Mouse (Mus musculus) forebrain, embryonic 14.5 days (tissue): ENCODE measurements at regions not wholly inside any gene's neighbourhood (a gene's known extent, or its start where the extent isn't known, plus 50 kb on each side); places are given as distances from the start of the nearest gene placed in this dataset.

Experiments
- ATAC-seq: fragments of 200-750 bp; cut with Nextera tagmentation; 2 replicates; pipeline ENCODE4 v1.8.0; 2017; ENCODE audit warnings: mild to moderate bottlenecking, moderate library complexity
- DNase-seq: peaks from one replicate; pipeline ENCODE4 v3.0.0-alpha.2; 2015; ENCODE audit warnings: low spot score
- H3K27ac ChIP-seq: fragments of 300-500 bp; sonication (generic); 2 replicates; pipeline ENCODE4 v1.5.1; 2014; ENCODE audit warnings: low read depth, mild to moderate bottlenecking, control low read depth, low read length, moderate library complexity
- H3K27me3 ChIP-seq: fragments of 300-500 bp; sonication (generic); replicated peaks from 2 replicates; pipeline ENCODE4 v1.6.1; 2014; ENCODE audit warnings: low read length, control low read depth, mixed read lengths; ENCODE audit not compliant: control insufficient read depth, insufficient read depth
- H3K36me3 ChIP-seq: fragments of 300-500 bp; sonication (generic); 2 replicates; pipeline ENCODE4 v1.6.1; 2014; ENCODE audit warnings: low read length, control low read depth; ENCODE audit not compliant: control insufficient read depth, insufficient read depth
- H3K4me1 ChIP-seq: fragments of 300-500 bp; sonication (generic); 2 replicates; pipeline ENCODE4 v1.6.1; 2014; ENCODE audit warnings: antibody characterized with exemption, low read length, control low read depth; ENCODE audit not compliant: control insufficient read depth, insufficient read depth
- H3K4me2 ChIP-seq: fragments of 300-500 bp; sonication (generic); 2 replicates; pipeline ENCODE4 v1.6.1; 2014; ENCODE audit warnings: mild to moderate bottlenecking, control low read depth, low read length
- H3K4me3 ChIP-seq: fragments of 300-500 bp; sonication (generic); 2 replicates; pipeline ENCODE4 v1.5.1; 2014; ENCODE audit warnings: low read depth, low read length, control low read depth
- H3K9ac ChIP-seq: fragments of 300-500 bp; sonication (generic); 2 replicates; pipeline ENCODE4 v1.6.1; 2014; ENCODE audit warnings: mild to moderate bottlenecking, low read length, control low read depth, moderate library complexity
- H3K9me3 ChIP-seq: fragments of 300-500 bp; sonication (generic); replicated peaks from 2 replicates; pipeline ENCODE4 v1.6.1; 2016; ENCODE audit warnings: low read length, control low read depth, mixed read lengths; ENCODE audit not compliant: control insufficient read depth
- WGBS: fragments of 180-500 bp; shearing (Covaris S2); extraction: QIAGEN DNeasy Blood & Tissue Kit; methylation state at CpG from one replicate; pipeline ENCODE4 v1.1.7; 2014; 5-methylcytosine and 5-hydroxymethylcytosine counted together

DNA sequence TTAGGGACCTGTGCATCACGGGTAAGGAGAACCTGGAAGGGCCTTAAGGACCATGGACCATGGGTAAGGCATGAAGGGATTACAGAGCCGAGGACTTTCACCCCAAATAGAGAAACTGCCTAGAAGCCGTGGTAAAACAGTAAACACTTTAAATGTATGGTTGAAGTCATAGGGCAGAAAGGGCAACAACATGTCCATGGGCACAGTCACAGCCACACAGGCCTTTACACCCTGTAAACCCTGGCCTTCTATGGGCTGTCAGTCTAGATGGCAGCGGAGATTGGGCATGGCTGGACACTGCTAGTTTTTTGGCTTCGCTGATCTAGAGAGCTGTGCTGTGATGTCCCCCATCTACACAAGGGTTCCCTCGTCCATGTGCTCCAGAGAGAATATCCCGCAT, 127.4 kb downstream of the Tex29 start:
- ATAC-seq (no peak), DNase-seq (no peak)
- Histone ChIP-seq H3K36me3 (no peaks in the 10 kb centered on the region), H3K4me3 (no peak overlapping the region), H3K27me3 (no peaks in the 10 kb centered on the region), H3K4me2 (no peak overlapping the region), H3K9me3 (no peaks in the 10 kb centered on the region), H3K9ac (no peak overlapping the region), H3K27ac (no peak overlapping the region), H3K4me1 (no peaks in the 10 kb centered on the region)
- 96% methylated on average over 7 of the region's 7 CpGs for WGBS

DNA sequence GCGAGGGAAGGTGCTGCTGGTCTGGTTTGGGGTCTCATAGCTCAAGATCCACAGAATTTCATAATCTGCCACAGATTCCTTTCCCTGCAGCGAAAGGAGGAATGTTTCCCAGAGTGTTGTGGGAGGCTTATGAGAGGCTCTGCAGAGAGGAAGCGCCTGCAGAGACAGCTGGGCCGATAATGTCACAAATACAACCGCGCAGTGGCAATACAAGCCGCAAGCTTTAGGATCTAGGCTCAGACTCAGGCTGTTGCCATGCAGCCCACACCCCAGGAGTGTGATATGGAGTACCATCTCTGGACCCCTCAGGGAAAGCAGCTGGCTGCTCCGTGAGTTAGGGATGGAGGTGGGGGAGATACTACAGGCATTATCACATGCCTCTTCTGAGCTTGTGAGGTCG, 130.2 kb downstream of the Tex29 start:
- DNase-seq: no peak
- Histone ChIP-seq H3K9me3 (no peaks in the 10 kb centered on the region), H3K27ac (no peak overlapping the region), H3K4me1 (peaks cover 2% of the 10 kb centered on the region; the same call in 1 of the 2 replicates), H3K9ac (no peak overlapping the region), H3K36me3 (no peaks in the 10 kb centered on the region), H3K4me3 (no peak overlapping the region), H3K4me2 (no peak overlapping the region), H3K27me3 (no peaks in the 10 kb centered on the region)
- ATAC-seq: no peak
- 88% methylated on average over 9 of the region's 9 CpGs for WGBS

DNA sequence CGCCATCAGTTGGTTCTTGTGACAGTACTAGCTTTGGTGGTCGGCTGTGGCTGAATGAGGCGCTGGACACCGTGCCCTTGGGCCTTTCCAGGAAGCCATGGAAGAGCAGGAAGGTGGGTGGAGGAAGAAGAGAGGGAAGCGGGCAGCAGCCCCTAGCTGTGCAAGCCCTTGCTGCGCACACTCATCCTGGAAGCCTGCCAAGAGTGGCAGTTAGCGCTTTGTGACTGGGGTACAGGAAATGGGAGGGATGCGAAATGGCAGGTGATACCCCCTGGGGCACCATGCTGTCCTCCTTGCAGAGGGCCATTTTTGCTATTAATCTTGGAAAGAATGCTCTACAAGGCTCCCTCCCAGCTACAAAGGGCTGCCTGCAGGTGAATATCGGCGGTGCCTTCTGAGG, 133.2 kb downstream of the Tex29 start:
- ATAC-seq (peak; percentile 32; the same call in 1 of the 2 replicates), DNase-seq (peak; percentile 66)
- 56% methylated on average over 10 of the region's 10 CpGs for WGBS
- no peaks in the 10 kb centered on the region for H3K36me3 ChIP-seq
- no peak overlapping the region for H3K9ac ChIP-seq
- no peak overlapping the region for H3K4me2 ChIP-seq
- H3K27ac ChIP-seq: no peak overlapping the region
- no peaks in the 10 kb centered on the region for H3K9me3 ChIP-seq
- H3K4me1 ChIP-seq: peaks cover 2% of the 10 kb centered on the region; the same call in 1 of the 2 replicates
- H3K27me3 ChIP-seq: no peaks in the 10 kb centered on the region
- no peak overlapping the region for H3K4me3 ChIP-seq

DNA sequence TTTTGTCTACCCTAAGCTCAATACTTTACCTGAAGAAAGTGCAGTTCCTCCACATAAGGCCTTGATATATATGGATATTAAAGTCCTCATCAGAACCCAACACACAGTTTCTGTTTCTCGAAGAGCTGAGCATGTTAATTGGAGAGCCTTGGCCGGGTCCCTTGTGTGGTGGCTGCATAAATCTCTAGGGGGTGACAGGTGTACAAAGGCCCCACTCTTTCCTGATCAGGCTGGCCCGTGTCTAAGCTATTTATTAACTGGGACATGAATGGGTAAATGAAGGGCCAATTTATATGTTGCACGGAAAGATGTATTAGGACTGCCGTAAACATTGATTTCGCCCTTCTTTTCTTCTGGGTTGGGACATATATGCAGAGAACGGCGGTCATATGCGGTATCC, 136.8 kb downstream of the Tex29 start:
- H3K9me3 ChIP-seq: no peaks in the 10 kb centered on the region
- H3K4me2 ChIP-seq: no peak overlapping the region
- no peak overlapping the region for H3K4me3 ChIP-seq
- peaks cover 2% of the 10 kb centered on the region; the same call in 1 of the 2 replicates for H3K4me1 ChIP-seq
- H3K27ac ChIP-seq: no peak overlapping the region
- DNase-seq (no peak), ATAC-seq (no peak)
- WGBS: 50% methylated on average over 9 of the region's 9 CpGs
- H3K27me3 ChIP-seq: no peaks in the 10 kb centered on the region
- H3K9ac ChIP-seq: no peak overlapping the region
- H3K36me3 ChIP-seq: no peaks in the 10 kb centered on the region

DNA sequence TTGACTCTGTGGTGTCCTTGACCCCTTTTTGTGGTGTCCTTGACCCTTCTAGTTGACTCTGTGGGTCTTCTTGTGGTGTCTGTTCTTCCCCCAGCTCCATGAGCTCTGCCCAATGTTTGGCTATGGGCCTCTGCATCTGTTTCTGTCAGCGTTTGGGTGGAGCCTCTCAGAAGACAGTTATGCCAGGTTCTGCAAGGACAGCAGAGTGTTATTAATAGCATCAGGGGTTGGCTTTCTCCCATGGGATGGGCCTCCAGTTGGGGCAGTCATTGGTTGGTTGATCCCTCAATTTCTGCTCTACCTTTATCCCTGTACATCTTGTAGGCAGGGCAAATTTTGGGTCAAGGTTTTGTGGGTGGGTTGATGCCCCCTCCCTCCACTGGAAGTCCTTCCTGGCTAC, 138.8 kb downstream of the Tex29 start:
- Histone ChIP-seq H3K27me3 (no peaks in the 10 kb centered on the region), H3K9me3 (no peaks in the 10 kb centered on the region), H3K4me1 (no peaks in the 10 kb centered on the region), H3K36me3 (no peaks in the 10 kb centered on the region), H3K27ac (no peak overlapping the region), H3K4me3 (no peak overlapping the region), H3K9ac (no peak overlapping the region), H3K4me2 (no peak overlapping the region)
- WGBS: 90% methylated on average over 1 of the region's 1 CpGs
- DNase-seq: no peak
- ATAC-seq: no peak

DNA sequence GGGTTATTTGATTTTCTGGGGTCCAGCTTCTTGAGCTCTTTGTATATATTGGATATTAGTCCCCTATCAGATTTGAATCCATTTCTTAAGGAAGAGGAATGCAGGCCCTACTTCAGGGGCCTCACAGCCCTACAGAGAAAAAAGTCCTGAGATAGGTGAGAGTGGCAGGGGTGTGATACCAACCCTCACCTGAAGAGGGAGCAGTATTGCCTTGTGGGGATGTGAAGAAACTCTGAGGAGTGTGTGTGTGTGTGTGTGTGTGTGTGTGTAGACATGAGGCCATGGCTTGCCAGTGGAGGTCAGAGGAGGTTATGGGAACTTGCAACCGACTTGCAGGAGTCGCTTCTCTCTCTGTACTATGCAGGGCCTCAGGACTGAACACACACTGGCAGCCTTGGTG, 141.2 kb downstream of the Tex29 start:
- no peak overlapping the region for H3K27ac ChIP-seq
- 94% methylated on average over 2 of the region's 2 CpGs for WGBS
- no peak overlapping the region for H3K4me3 ChIP-seq
- ATAC-seq: no peak
- no peak overlapping the region for H3K4me2 ChIP-seq
- DNase-seq: no peak
- H3K36me3 ChIP-seq: no peaks in the 10 kb centered on the region
- H3K9me3 ChIP-seq: no peaks in the 10 kb centered on the region
- no peak overlapping the region for H3K9ac ChIP-seq
- H3K27me3 ChIP-seq: no peaks in the 10 kb centered on the region
- no peaks in the 10 kb centered on the region for H3K4me1 ChIP-seq

DNA sequence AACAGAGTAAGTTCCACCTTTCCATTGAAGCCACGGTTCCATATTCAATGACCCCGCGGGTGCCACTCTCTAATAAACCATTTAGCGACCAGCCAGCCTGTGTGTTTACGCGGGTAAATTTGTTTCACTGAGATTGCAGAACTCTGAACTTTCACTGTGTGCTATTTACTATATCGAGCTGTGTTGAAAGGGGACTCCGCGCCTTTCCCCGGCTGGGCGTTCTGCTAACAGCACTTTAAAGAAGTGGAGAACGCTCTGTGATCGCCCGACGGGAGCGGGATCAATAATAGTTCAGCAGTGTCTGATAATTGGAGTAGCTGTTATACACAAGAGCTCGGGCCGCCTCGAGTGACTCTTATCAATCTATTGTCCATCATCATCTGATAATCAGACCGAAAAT, 149.8 kb downstream of the Tex29 start:
- H3K4me2 ChIP-seq: no peak overlapping the region
- no peaks in the 10 kb centered on the region for H3K9me3 ChIP-seq
- ATAC-seq (no peak), DNase-seq (no peak)
- WGBS: 75% methylated on average over 20 of the region's 20 CpGs
- H3K27me3 ChIP-seq: no peaks in the 10 kb centered on the region
- H3K4me1 ChIP-seq: no peaks in the 10 kb centered on the region
- H3K27ac ChIP-seq: no peak overlapping the region
- no peak overlapping the region for H3K4me3 ChIP-seq
- H3K9ac ChIP-seq: no peak overlapping the region
- no peaks in the 10 kb centered on the region for H3K36me3 ChIP-seq

DNA sequence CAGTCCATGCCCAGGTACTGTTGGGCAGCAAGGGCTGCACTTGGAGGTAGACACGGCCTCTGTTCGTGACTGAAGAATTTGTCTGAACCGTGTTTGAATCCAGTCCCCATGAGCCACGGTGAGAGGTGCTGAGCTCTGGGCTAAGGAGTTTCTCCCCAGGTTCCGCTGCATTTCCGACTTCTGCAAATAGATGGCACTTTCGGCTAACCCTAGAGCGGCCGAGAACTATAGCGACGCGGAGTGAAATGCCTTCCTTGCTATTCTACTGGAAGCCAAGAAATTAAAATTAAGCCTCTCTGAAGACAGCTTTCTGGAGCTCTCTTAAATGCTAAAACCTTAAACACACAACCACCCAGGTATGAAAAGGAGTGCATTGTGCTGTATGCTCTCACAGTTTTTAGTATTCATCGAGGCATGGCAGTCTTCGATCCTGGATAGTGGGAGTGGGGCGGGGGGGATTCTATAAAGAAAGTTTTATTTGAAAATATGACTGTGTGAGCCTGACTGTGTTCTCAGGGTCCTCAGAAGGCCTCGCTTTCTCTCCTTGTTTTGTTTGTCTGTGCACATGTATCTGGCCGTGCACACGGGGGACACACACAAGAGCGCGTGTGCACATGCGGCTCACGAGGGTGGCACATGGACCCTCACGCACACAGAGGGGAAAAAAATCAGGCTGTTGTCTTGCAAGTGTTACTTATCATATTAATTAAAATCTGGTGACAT, 159.6 kb downstream of the Tex29 start:
- Histone ChIP-seq H3K27me3 (peaks cover 11% of the 10 kb centered on the region; the same call in 1 of the 2 replicates), H3K36me3 (no peaks in the 10 kb centered on the region), H3K9me3 (no peaks in the 10 kb centered on the region), H3K27ac (peak overlapping the region; percentile 66), H3K4me1 (peaks cover 28% of the 10 kb centered on the region), H3K9ac (no peak overlapping the region), H3K4me2 (no peak overlapping the region), H3K4me3 (no peak overlapping the region)
- ATAC-seq (peak; percentile 80), DNase-seq (peak; percentile 93)
- WGBS: 21% methylated on average over 23 of the region's 23 CpGs

DNA sequence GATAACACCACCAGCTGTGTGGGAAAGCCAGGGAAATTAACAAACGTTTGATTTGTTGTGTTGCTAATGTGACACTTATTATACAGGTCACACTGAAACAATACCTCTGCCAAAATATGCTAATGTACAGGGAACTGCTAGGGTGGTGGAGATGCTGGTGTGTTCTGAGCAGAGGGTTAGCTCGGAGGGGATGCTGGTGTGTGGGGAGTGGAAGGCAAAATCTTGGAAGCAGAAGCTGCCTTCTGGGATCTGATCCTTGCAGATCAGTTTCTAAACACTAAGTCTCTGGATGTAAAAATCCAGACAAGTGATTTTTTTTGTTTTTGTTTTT, 160.2 kb downstream of the Tex29 start:
- H3K4me3 ChIP-seq: no peak overlapping the region
- 1% methylated on average over 2 of the region's 2 CpGs for WGBS
- no peak overlapping the region for H3K4me2 ChIP-seq
- peak overlapping the region; percentile 66; the same call in 1 of the 2 replicates for H3K27ac ChIP-seq
- DNase-seq (no peak), ATAC-seq (peak; percentile 43; the same call in 1 of the 2 replicates)
- no peaks in the 10 kb centered on the region for H3K36me3 ChIP-seq
- H3K27me3 ChIP-seq: peaks cover 11% of the 10 kb centered on the region; the same call in 1 of the 2 replicates
- H3K9ac ChIP-seq: no peak overlapping the region
- peaks cover 28% of the 10 kb centered on the region for H3K4me1 ChIP-seq
- H3K9me3 ChIP-seq: no peaks in the 10 kb centered on the region
